Mouse (Mus musculus) midbrain, embryonic 16.5 days (tissue): ENCODE measurements at regions not wholly inside any gene's neighbourhood (a gene's known extent, or its start where the extent isn't known, plus 50 kb on each side); places are given as distances from the start of the nearest gene placed in this dataset.

Experiments
- ATAC-seq: fragments of 200-750 bp; cut with Nextera tagmentation; 2 replicates; pipeline ENCODE4 v1.8.0; 2017; ENCODE audit warnings: moderate TSS enrichment
- H3K27ac ChIP-seq: fragments of 300-500 bp; sonication (generic); 2 replicates; pipeline ENCODE4 v1.5.1; 2014; ENCODE audit warnings: mild to moderate bottlenecking, low read length, mixed read lengths
- H3K27me3 ChIP-seq: fragments of 300-500 bp; sonication (generic); 2 replicates; pipeline ENCODE4 v1.6.1; 2014; ENCODE audit warnings: low read depth, low read length, mixed read lengths; ENCODE audit not compliant: control insufficient read depth, insufficient read depth
- H3K36me3 ChIP-seq: fragments of 300-500 bp; sonication (generic); 2 replicates; pipeline ENCODE4 v1.6.1; 2014; ENCODE audit warnings: mild to moderate bottlenecking, low read length, moderate library complexity, mixed read lengths; ENCODE audit not compliant: control insufficient read depth, insufficient read depth
- H3K4me1 ChIP-seq: fragments of 300-500 bp; sonication (generic); 2 replicates; pipeline ENCODE4 v1.6.1; 2014; ENCODE audit warnings: mild to moderate bottlenecking, low read length, mixed read lengths; ENCODE audit not compliant: control insufficient read depth, insufficient read depth
- H3K4me2 ChIP-seq: fragments of 300-500 bp; sonication (generic); 2 replicates; pipeline ENCODE4 v1.6.1; 2014; ENCODE audit warnings: mild to moderate bottlenecking, low read length, mixed read lengths
- H3K4me3 ChIP-seq: fragments of 300-500 bp; sonication (generic); 2 replicates; pipeline ENCODE4 v1.5.1; 2014; ENCODE audit warnings: low read depth, mild to moderate bottlenecking, low read length, moderate library complexity, mixed read lengths
- H3K9ac ChIP-seq: fragments of 300-500 bp; sonication (generic); 2 replicates; pipeline ENCODE4 v1.6.1; 2014; ENCODE audit warnings: low read depth, low read length, mixed read lengths
- H3K9me3 ChIP-seq: fragments of 300-500 bp; sonication (generic); replicated peaks from 2 replicates; pipeline ENCODE4 v1.6.1; 2014; ENCODE audit warnings: mild to moderate bottlenecking, low read length, mixed read lengths; ENCODE audit not compliant: control insufficient read depth, poor library complexity, severe bottlenecking
- WGBS: fragments of 180-500 bp; shearing (Covaris S2); extraction: QIAGEN DNeasy Blood & Tissue Kit; methylation state at CpG from one replicate; pipeline ENCODE4 v1.1.7; 2014; 5-methylcytosine and 5-hydroxymethylcytosine counted together

- Histone ChIP-seq H3K9ac (no peak overlapping the region), H3K27ac (no peak overlapping the region), H3K36me3 (no peaks in the 10 kb centered on the region), H3K9me3 (no peaks in the 10 kb centered on the region), H3K4me2 (no peak overlapping the region), H3K4me3 (no peak overlapping the region), H3K27me3 (no peaks in the 10 kb centered on the region), H3K4me1 (no peaks in the 10 kb centered on the region)
- 77% methylated on average over 8 of the region's 8 CpGs for WGBS
- no peak for ATAC-seq
Observed at GRCm38 (mm10) chr2:117825088-117825487, 286.6 kb upstream of the Thbs1 start.

- no peak for ATAC-seq
- Histone ChIP-seq H3K4me2 (no peak overlapping the region), H3K4me3 (no peak overlapping the region), H3K27me3 (no peaks in the 10 kb centered on the region), H3K27ac (no peak overlapping the region), H3K9ac (no peak overlapping the region), H3K36me3 (no peaks in the 10 kb centered on the region), H3K9me3 (no peaks in the 10 kb centered on the region), H3K4me1 (no peaks in the 10 kb centered on the region)
- 89% methylated on average over 3 of the region's 3 CpGs for WGBS
Observed at GRCm38 (mm10) chr2:117827278-117827677, 284.4 kb upstream of the Thbs1 start.

GRCm38 (mm10) chr2:117838387-117838786, 273.3 kb upstream of the Thbs1 start:
- ATAC-seq, result no peak
- Histone ChIP-seq H3K9me3 (no peaks in the 10 kb centered on the region), H3K9ac (no peak overlapping the region), H3K4me1 (no peaks in the 10 kb centered on the region), H3K4me3 (no peak overlapping the region), H3K27ac (no peak overlapping the region), H3K27me3 (no peaks in the 10 kb centered on the region), H3K4me2 (no peak overlapping the region), H3K36me3 (no peaks in the 10 kb centered on the region)
- WGBS, result 87% methylated on average over 2 of the region's 2 CpGs

GRCm38 (mm10) chr2:117840406-117840805, 271.3 kb upstream of the Thbs1 start:
- H3K9me3 ChIP-seq, result no peaks in the 10 kb centered on the region
- WGBS, result 87% methylated on average over 1 of the region's 1 CpGs
- H3K4me2 ChIP-seq, result no peak overlapping the region
- no peak overlapping the region for H3K4me3 ChIP-seq
- no peak for ATAC-seq
- no peak overlapping the region for H3K9ac ChIP-seq
- no peaks in the 10 kb centered on the region for H3K4me1 ChIP-seq
- no peak overlapping the region for H3K27ac ChIP-seq
- H3K27me3 ChIP-seq, result no peaks in the 10 kb centered on the region
- no peaks in the 10 kb centered on the region for H3K36me3 ChIP-seq

- no peaks in the 10 kb centered on the region for H3K4me1 ChIP-seq
- WGBS, result 75% methylated on average over 1 of the region's 1 CpGs
Observed at GRCm38 (mm10) chr2:117842309-117842986, 269.2 kb upstream of the Thbs1 start.

GRCm38 (mm10) chr2:117852442-117852841, 259.2 kb upstream of the Thbs1 start:
- H3K4me3 ChIP-seq, result no peak overlapping the region
- H3K4me2 ChIP-seq, result no peak overlapping the region
- ATAC-seq, result no peak
- H3K27me3 ChIP-seq, result no peaks in the 10 kb centered on the region
- no peaks in the 10 kb centered on the region for H3K4me1 ChIP-seq
- H3K36me3 ChIP-seq, result no peaks in the 10 kb centered on the region
- H3K9me3 ChIP-seq, result no peaks in the 10 kb centered on the region
- H3K9ac ChIP-seq, result no peak overlapping the region
- no peak overlapping the region for H3K27ac ChIP-seq
- 68% methylated on average over 1 of the region's 1 CpGs for WGBS

More at GRCm38 (mm10) chr2:117842309-117842986, 269.2 kb upstream of the Thbs1 start:
- ATAC-seq, result no peak
- Histone ChIP-seq H3K36me3 (no peaks in the 10 kb centered on the region), H3K27me3 (no peaks in the 10 kb centered on the region), H3K4me3 (no peak overlapping the region), H3K4me2 (no peak overlapping the region), H3K9me3 (no peaks in the 10 kb centered on the region), H3K27ac (no peak overlapping the region), H3K9ac (no peak overlapping the region)

- no peak overlapping the region for H3K27ac ChIP-seq
- H3K4me2 ChIP-seq, result no peak overlapping the region
- no peak overlapping the region for H3K4me3 ChIP-seq
- no peak for ATAC-seq
- no peaks in the 10 kb centered on the region for H3K9me3 ChIP-seq
- no peaks in the 10 kb centered on the region for H3K4me1 ChIP-seq
- WGBS, result 32% methylated on average over 3 of the region's 3 CpGs
- no peaks in the 10 kb centered on the region for H3K36me3 ChIP-seq
- H3K27me3 ChIP-seq, result no peaks in the 10 kb centered on the region
- no peak overlapping the region for H3K9ac ChIP-seq
Observed at GRCm38 (mm10) chr2:117862301-117862700, 249.4 kb upstream of the Thbs1 start.

GRCm38 (mm10) chr2:117865119-117865518, 246.6 kb upstream of the Thbs1 start:
- Histone ChIP-seq H3K4me1 (no peaks in the 10 kb centered on the region), H3K9me3 (no peaks in the 10 kb centered on the region), H3K4me3 (no peak overlapping the region), H3K27me3 (no peaks in the 10 kb centered on the region), H3K36me3 (no peaks in the 10 kb centered on the region), H3K27ac (no peak overlapping the region), H3K4me2 (no peak overlapping the region), H3K9ac (no peak overlapping the region)
- 94% methylated on average over 1 of the region's 1 CpGs for WGBS
- ATAC-seq, result no peak

GRCm38 (mm10) chr2:117866946-117867345, 244.7 kb upstream of the Thbs1 start:
- H3K4me2 ChIP-seq, result no peak overlapping the region
- no peak for ATAC-seq
- H3K4me1 ChIP-seq, result no peaks in the 10 kb centered on the region
- no peaks in the 10 kb centered on the region for H3K9me3 ChIP-seq
- no peak overlapping the region for H3K27ac ChIP-seq
- no peak overlapping the region for H3K4me3 ChIP-seq
- H3K36me3 ChIP-seq, result no peaks in the 10 kb centered on the region
- H3K9ac ChIP-seq, result no peak overlapping the region
- H3K27me3 ChIP-seq, result no peaks in the 10 kb centered on the region
- WGBS, result 65% methylated on average over 4 of the region's 4 CpGs
